Mouse (Mus musculus) bone marrow, adult 2 months (tissue): ENCODE results near the gene Nsmf.

ENCODE experiments used
- CTCF ChIP-seq: fragments of 200-500 bp; IDR thresholded peaks from 2 replicates; pipeline ENCODE4 v1.5.1; 2011; ENCODE audit warnings: low read length, control low read depth; ENCODE audit not compliant: control insufficient read depth, insufficient read depth
- POLR2A ChIP-seq: fragments of 200-500 bp; IDR thresholded peaks from 2 replicates; pipeline ENCODE4 v1.6.1; 2011; ENCODE audit warnings: low read depth, mild to moderate bottlenecking, control low read depth, low read length, borderline replicate concordance; ENCODE audit not compliant: control insufficient read depth

GRCm38 (mm10) chr2:25006767-25007166 lies 47.4 kb upstream of the Nsmf start:
- TF ChIP-seq POLR2A, result no peak
- TF ChIP-seq CTCF, result no peak
